Mouse (Mus musculus) bone marrow macrophage, adult 2 months (primary cell): ENCODE results near the gene Gucy2c.

Source experiments
- CTCF ChIP-seq: IDR thresholded peaks from 2 replicates; pipeline ENCODE4 v1.5.1; 2012; ENCODE audit warnings: low read depth, mild to moderate bottlenecking, low read length, moderate library complexity
- POLR2A ChIP-seq: IDR thresholded peaks from 2 replicates; pipeline ENCODE4 v1.6.1; 2012; ENCODE audit warnings: mild to moderate bottlenecking, low read depth, low read length, borderline replicate concordance

GRCm38 (mm10) chr6:136743729-136744128 is 37.8 kb downstream of the Gucy2c start:
- TF ChIP-seq CTCF (no peak), POLR2A (no peak)
